Mouse (Mus musculus) neural tube, embryonic 11.5 days (tissue): ENCODE results near the gene Otogl. TPM values are rescaled to one million over a fixed set of nuclear protein-coding genes. Genes with fewer than 3 reads are reported as not detected.

ENCODE experiments used
- ATAC-seq: fragments of 200-750 bp; cut with Nextera tagmentation; 2 replicates; pipeline ENCODE4 v1.8.0; 2017; ENCODE audit warnings: moderate number of reproducible peaks, mild to moderate bottlenecking, moderate TSS enrichment, moderate library complexity; ENCODE audit not compliant: insufficient read depth, low FRiP score, low TSS enrichment
- DNase-seq: peaks from one replicate; pipeline ENCODE4 v3.0.0-alpha.2; 2015; ENCODE audit warnings: low spot score
- H3K27ac ChIP-seq: fragments of 300-500 bp; sonication (generic); 2 replicates; pipeline ENCODE4 v1.5.1; 2014; ENCODE audit warnings: low read depth, mild to moderate bottlenecking, low read length
- H3K27me3 ChIP-seq: fragments of 300-500 bp; sonication (generic); 2 replicates; pipeline ENCODE4 v1.6.1; 2014; ENCODE audit warnings: mild to moderate bottlenecking, low read length, mixed read lengths; ENCODE audit not compliant: control insufficient read depth, insufficient read depth
- H3K36me3 ChIP-seq: fragments of 300-500 bp; sonication (generic); 2 replicates; pipeline ENCODE4 v1.6.1; 2014; ENCODE audit warnings: mild to moderate bottlenecking, low read length, moderate library complexity, mixed read lengths; ENCODE audit not compliant: control insufficient read depth, insufficient read depth
- H3K4me1 ChIP-seq: fragments of 300-500 bp; sonication (generic); 2 replicates; pipeline ENCODE4 v1.6.1; 2014; ENCODE audit warnings: low read length, mixed read lengths; ENCODE audit not compliant: control insufficient read depth, insufficient read depth
- H3K4me2 ChIP-seq: fragments of 300-500 bp; sonication (generic); 2 replicates; pipeline ENCODE4 v1.6.1; 2014; ENCODE audit warnings: low read depth, mild to moderate bottlenecking, moderate library complexity
- H3K4me3 ChIP-seq: fragments of 300-500 bp; sonication (generic); 2 replicates; pipeline ENCODE4 v1.5.1; 2014; ENCODE audit warnings: low read depth, low read length
- H3K9ac ChIP-seq: fragments of 300-500 bp; sonication (generic); 2 replicates; pipeline ENCODE4 v1.6.1; 2014; ENCODE audit warnings: mild to moderate bottlenecking, low read length
- H3K9me3 ChIP-seq: fragments of 300-500 bp; sonication (generic); 2 replicates; pipeline ENCODE4 v1.6.1; 2016; ENCODE audit warnings: low read length; ENCODE audit not compliant: control insufficient read depth
- WGBS: fragments of 180-500 bp; shearing (Covaris S2); extraction: QIAGEN DNeasy Blood & Tissue Kit; methylation state at CpG from one replicate; pipeline ENCODE4 v1.1.7; 2014; 5-methylcytosine and 5-hydroxymethylcytosine counted together
- polyA plus RNA-seq: library from polyadenylated mRNA; unstranded; fragments of >200 nt; fragmentation: Nextera tagmentation; extraction: Ambion mirVana; gene quantifications from 2 replicates; pipeline ENCODE4 v1.2.1, GENCODE M21; 2014

Gene Otogl
- polyA plus RNA-seq, 1 experiment from 2014 or later = not detected

- H3K4me1 ChIP-seq = no peaks in the 10 kb centered on the region
- H3K27me3 ChIP-seq = no peaks in the 10 kb centered on the region
- WGBS = 90% methylated on average over 4 of the region's 4 CpGs
- H3K36me3 ChIP-seq = no peaks in the 10 kb centered on the region
- DNase-seq (no peak), ATAC-seq (no peak)
- H3K9me3 ChIP-seq = no peaks in the 10 kb centered on the region
- H3K27ac ChIP-seq = no peak overlapping the region
- no peak overlapping the region for H3K9ac ChIP-seq
- no peak overlapping the region for H3K4me2 ChIP-seq
- no peak overlapping the region for H3K4me3 ChIP-seq
Measured at GRCm38 (mm10) chr10:107941188-107941900, 29.4 kb upstream of the Otogl start.

GRCm38 (mm10) chr10:107940302-107940701, 28.4 kb upstream of the Otogl start:
- Histone ChIP-seq H3K9ac (no peak overlapping the region), H3K4me3 (no peak overlapping the region), H3K27ac (no peak overlapping the region), H3K4me1 (no peaks in the 10 kb centered on the region), H3K27me3 (no peaks in the 10 kb centered on the region), H3K36me3 (no peaks in the 10 kb centered on the region), H3K9me3 (no peaks in the 10 kb centered on the region), H3K4me2 (no peak overlapping the region)
- ATAC-seq (no peak), DNase-seq (no peak)
- WGBS = 90% methylated on average over 6 of the region's 6 CpGs

GRCm38 (mm10) chr10:107939821-107940220, 27.9 kb upstream of the Otogl start:
- H3K27ac ChIP-seq = no peak overlapping the region
- no peaks in the 10 kb centered on the region for H3K27me3 ChIP-seq
- no peak for DNase-seq
- H3K9me3 ChIP-seq = no peaks in the 10 kb centered on the region
- no peak overlapping the region for H3K4me2 ChIP-seq
- H3K36me3 ChIP-seq = no peaks in the 10 kb centered on the region
- H3K4me1 ChIP-seq = no peaks in the 10 kb centered on the region
- no peak overlapping the region for H3K4me3 ChIP-seq
- ATAC-seq = no peak
- WGBS = 88% methylated on average over 6 of the region's 6 CpGs
- H3K9ac ChIP-seq = no peak overlapping the region

GRCm38 (mm10) chr10:107934055-107934454, 22.1 kb upstream of the Otogl start:
- no peak overlapping the region for H3K4me2 ChIP-seq
- no peak overlapping the region for H3K4me3 ChIP-seq
- no peak overlapping the region for H3K27ac ChIP-seq
- no peaks in the 10 kb centered on the region for H3K4me1 ChIP-seq
- H3K27me3 ChIP-seq = no peaks in the 10 kb centered on the region
- DNase-seq (no peak), ATAC-seq (no peak)
- no peak overlapping the region for H3K9ac ChIP-seq
- WGBS = 79% methylated on average over 3 of the region's 3 CpGs
- H3K9me3 ChIP-seq = no peaks in the 10 kb centered on the region
- H3K36me3 ChIP-seq = no peaks in the 10 kb centered on the region

- Histone ChIP-seq H3K4me2 (no peak overlapping the region), H3K9me3 (no peaks in the 10 kb centered on the region), H3K9ac (no peak overlapping the region), H3K27ac (no peak overlapping the region), H3K4me3 (no peak overlapping the region), H3K4me1 (no peaks in the 10 kb centered on the region), H3K36me3 (no peaks in the 10 kb centered on the region), H3K27me3 (no peaks in the 10 kb centered on the region)
- no peak for ATAC-seq
- no peak for DNase-seq
- WGBS = 86% methylated on average over 1 of the region's 1 CpGs
Measured at GRCm38 (mm10) chr10:107933527-107933926, 21.6 kb upstream of the Otogl start.

- ATAC-seq (peak; percentile 77), DNase-seq (peak; percentile 33)
- Histone ChIP-seq H3K27ac (no peak overlapping the region), H3K4me2 (no peak overlapping the region), H3K4me1 (no peaks in the 10 kb centered on the region), H3K4me3 (no peak overlapping the region), H3K9me3 (no peaks in the 10 kb centered on the region), H3K9ac (no peak overlapping the region), H3K36me3 (no peaks in the 10 kb centered on the region), H3K27me3 (no peaks in the 10 kb centered on the region)
- 22% methylated on average over 10 of the region's 10 CpGs for WGBS
Measured at GRCm38 (mm10) chr10:107931833-107932828, 20.2 kb upstream of the Otogl start.

- 81% methylated on average over 7 of the region's 7 CpGs for WGBS
- no peak for ATAC-seq
Measured at GRCm38 (mm10) chr10:107930471-107931021, 18.6 kb upstream of the Otogl start.

GRCm38 (mm10) chr10:107925306-107925705, 13.4 kb upstream of the Otogl start:
- ATAC-seq (no peak), DNase-seq (no peak)
- no peak overlapping the region for H3K4me2 ChIP-seq
- H3K9me3 ChIP-seq = no peaks in the 10 kb centered on the region
- H3K4me1 ChIP-seq = no peaks in the 10 kb centered on the region
- no peaks in the 10 kb centered on the region for H3K36me3 ChIP-seq
- no peak overlapping the region for H3K9ac ChIP-seq
- H3K27me3 ChIP-seq = no peaks in the 10 kb centered on the region
- no peak overlapping the region for H3K4me3 ChIP-seq
- no peak overlapping the region for H3K27ac ChIP-seq

More at GRCm38 (mm10) chr10:107930471-107931021, 18.6 kb upstream of the Otogl start:
- Histone ChIP-seq H3K36me3 (no peaks in the 10 kb centered on the region), H3K27ac (no peak overlapping the region), H3K9ac (no peak overlapping the region), H3K4me1 (no peaks in the 10 kb centered on the region), H3K9me3 (no peaks in the 10 kb centered on the region), H3K4me3 (no peak overlapping the region), H3K27me3 (no peaks in the 10 kb centered on the region), H3K4me2 (no peak overlapping the region)
- no peak for DNase-seq
